Mouse (Mus musculus) lung, adult 2 months (tissue): ENCODE measurements around the gene Prss45.

ENCODE experiments used
- CTCF ChIP-seq: fragments of 200-500 bp; IDR thresholded peaks from 2 replicates; pipeline ENCODE4 v1.5.1; 2011; ENCODE audit warnings: mild to moderate bottlenecking, low read length, control low read depth; ENCODE audit not compliant: insufficient read depth
- POLR2A ChIP-seq: fragments of 200-500 bp; IDR thresholded peaks from 2 replicates; pipeline ENCODE4 v1.6.1; 2011; ENCODE audit warnings: low read depth, mild to moderate bottlenecking, control low read depth, low read length, borderline replicate concordance; ENCODE audit errors: extremely low read depth

GRCm38 (mm10) chr9:110790462-110790861, 43.9 kb upstream of the Prss45 start:
- TF ChIP-seq POLR2A (no peak), CTCF (no peak)
